Mouse (Mus musculus) lung, postnatal 0 days (tissue): ENCODE measurements around the gene Plekhm3.

Experiments used
- CTCF ChIP-seq: IDR thresholded peaks from 2 replicates; pipeline ENCODE4 v1.5.1; 2016; ENCODE audit warnings: antibody characterized with exemption, mild to moderate bottlenecking
- EP300 ChIP-seq: IDR thresholded peaks from 2 replicates; pipeline ENCODE4 v1.6.1; 2016; ENCODE audit warnings: antibody characterized with exemption, mild to moderate bottlenecking, control low read depth

GRCm38 (mm10) chr1:64875156-64875555 is 81.5 kb downstream of the Plekhm3 start:
- no peak for TF ChIP-seq CTCF
- no peak for TF ChIP-seq EP300
